Mouse (Mus musculus): Measurements from ENCODE around the gene Nags. TPM values are rescaled to one million over a fixed set of nuclear protein-coding genes. Genes with fewer than 3 reads are reported as not detected.

Nags gene
- polyA plus RNA-seq, 2 experiments: 0.06 TPM; not detected in 1

- DNase-seq (ENCODE audit: low spot score) (no peak), ATAC-seq (ENCODE audit: low FRiP score, low read depth) (no peak)
- H3K4me2 ChIP-seq (replicated peaks; ENCODE audit: low read depth, low read length, severe bottlenecking): no peak overlapping the region
- no peaks in the 10 kb centered on the region for H3K27me3 ChIP-seq (ENCODE audit: control insufficient read depth, insufficient read depth, low read length)
- TF ChIP-seq POLR2A (IDR thresholded peaks at IDR 0.05; ENCODE audit: borderline replicate concordance, extremely low read depth, insufficient read depth, insufficient read length): no peak
- H3K9me3 ChIP-seq (ENCODE audit: control insufficient read depth, low read length): no peaks in the 10 kb centered on the region
- 77% methylated on average over 5 of the region's 5 CpGs for WGBS
- no peak overlapping the region for H3K4me3 ChIP-seq (replicated peaks; ENCODE audit: low read length)
- peaks cover 77% of the 10 kb centered on the region for H3K36me3 ChIP-seq (ENCODE audit: control insufficient read depth, insufficient read depth, low read length)
- H3K9ac ChIP-seq (ENCODE audit: low read depth, low read length, severe bottlenecking): no peak overlapping the region
- no peaks in the 10 kb centered on the region; the same call in 1 of the 2 replicates for H3K4me1 ChIP-seq (ENCODE audit: control insufficient read depth, insufficient read depth, low read length)
- no peak overlapping the region; the same call in 1 of the 2 replicates for H3K27ac ChIP-seq (replicated peaks; ENCODE audit: low read depth, low read length)
Measured at GRCm38 (mm10) chr11:102167539-102167938, 22.2 kb downstream of the Nags start.

GRCm38 (mm10) chr11:102168689-102169088 lies 23.4 kb downstream of the Nags start:
- H3K9ac ChIP-seq (ENCODE audit: low read depth, low read length, severe bottlenecking): no peak overlapping the region
- WGBS: 84% methylated on average over 5 of the region's 5 CpGs

GRCm38 (mm10) chr11:102179836-102180235 lies 34.5 kb downstream of the Nags start:
- no peaks in the 10 kb centered on the region for H3K27me3 ChIP-seq (ENCODE audit: control insufficient read depth, insufficient read depth, low read length)
- H3K27ac ChIP-seq (replicated peaks; ENCODE audit: low read depth, low read length): no peak overlapping the region
- peaks cover 60% of the 10 kb centered on the region for H3K36me3 ChIP-seq (ENCODE audit: control insufficient read depth, insufficient read depth, low read length)
- H3K9me3 ChIP-seq (ENCODE audit: control insufficient read depth, low read length): no peaks in the 10 kb centered on the region
- no peak overlapping the region for H3K9ac ChIP-seq (ENCODE audit: low read depth, low read length, severe bottlenecking)
- no peak overlapping the region for H3K4me2 ChIP-seq (replicated peaks; ENCODE audit: low read depth, low read length, severe bottlenecking)
- TF ChIP-seq POLR2A (IDR thresholded peaks at IDR 0.05; ENCODE audit: borderline replicate concordance, extremely low read depth, insufficient read depth, insufficient read length): no peak
- DNase-seq (ENCODE audit: low spot score) (no peak), ATAC-seq (ENCODE audit: low FRiP score, low read depth) (no peak)
- peaks cover 4% of the 10 kb centered on the region; the same call in 1 of the 2 replicates for H3K4me1 ChIP-seq (ENCODE audit: control insufficient read depth, insufficient read depth, low read length)
- H3K4me3 ChIP-seq (replicated peaks; ENCODE audit: low read length): no peak overlapping the region

More at GRCm38 (mm10) chr11:102168689-102169088, 23.4 kb downstream of the Nags start:
- Histone ChIP-seq H3K4me2 (replicated peaks; ENCODE audit: low read depth, low read length, severe bottlenecking) (no peak overlapping the region), H3K27ac (replicated peaks; ENCODE audit: low read depth, low read length) (no peak overlapping the region), H3K4me3 (replicated peaks; ENCODE audit: low read length) (no peak overlapping the region), H3K36me3 (ENCODE audit: control insufficient read depth, insufficient read depth, low read length) (peaks cover 72% of the 10 kb centered on the region), H3K27me3 (ENCODE audit: control insufficient read depth, insufficient read depth, low read length) (no peaks in the 10 kb centered on the region), H3K9me3 (ENCODE audit: control insufficient read depth, low read length) (no peaks in the 10 kb centered on the region), H3K4me1 (ENCODE audit: control insufficient read depth, insufficient read depth, low read length) (no peaks in the 10 kb centered on the region; the same call in 1 of the 2 replicates)
- no peak for TF ChIP-seq POLR2A (IDR thresholded peaks at IDR 0.05; ENCODE audit: borderline replicate concordance, extremely low read depth, insufficient read depth, insufficient read length)
- ATAC-seq (ENCODE audit: low FRiP score, low read depth) (no peak), DNase-seq (ENCODE audit: low spot score) (no peak)

- H3K9ac ChIP-seq (ENCODE audit: low read depth, low read length, severe bottlenecking): peak overlapping the region; percentile 90
- H3K27ac ChIP-seq (replicated peaks; ENCODE audit: low read depth, low read length): peak overlapping the region; percentile 92; the same call in 1 of the 2 replicates
- peak overlapping the region; percentile 80 for H3K4me3 ChIP-seq (replicated peaks; ENCODE audit: low read length)
- no peaks in the 10 kb centered on the region for H3K9me3 ChIP-seq (ENCODE audit: control insufficient read depth, low read length)
- no peaks in the 10 kb centered on the region for H3K27me3 ChIP-seq (ENCODE audit: control insufficient read depth, insufficient read depth, low read length)
- no peak for TF ChIP-seq POLR2A (IDR thresholded peaks at IDR 0.05; ENCODE audit: borderline replicate concordance, extremely low read depth, insufficient read depth, insufficient read length)
- WGBS: 4% methylated on average over 7 of the region's 7 CpGs
- H3K36me3 ChIP-seq (ENCODE audit: control insufficient read depth, insufficient read depth, low read length): peaks cover 27% of the 10 kb centered on the region
- peak overlapping the region; percentile 62 for H3K4me2 ChIP-seq (replicated peaks; ENCODE audit: low read depth, low read length, severe bottlenecking)
- DNase-seq (ENCODE audit: low spot score) (no peak), ATAC-seq (ENCODE audit: low FRiP score, low read depth) (no peak)
- peaks cover 4% of the 10 kb centered on the region; the same call in 1 of the 2 replicates for H3K4me1 ChIP-seq (ENCODE audit: control insufficient read depth, insufficient read depth, low read length)
Measured at GRCm38 (mm10) chr11:102184253-102184645, 38.9 kb downstream of the Nags start.

GRCm38 (mm10) chr11:102184646-102185495 lies 39.6 kb downstream of the Nags start, which contains the start of gene Lsm12:
Gene Lsm12 (minus strand): TSS chr11:102185296.
- TF ChIP-seq POLR2A (IDR thresholded peaks at IDR 0.05; ENCODE audit: borderline replicate concordance, extremely low read depth, insufficient read depth, insufficient read length): peak; percentile 75; the same call in 1 of the 2 replicates
- ATAC-seq (ENCODE audit: low FRiP score, low read depth) (peak; percentile 86), DNase-seq (ENCODE audit: low spot score) (peak; percentile 90)
- Histone ChIP-seq H3K4me2 (replicated peaks; ENCODE audit: low read depth, low read length, severe bottlenecking) (peak within 1 kb of the TSS; percentile 62), H3K36me3 (ENCODE audit: control insufficient read depth, insufficient read depth, low read length) (peaks cover 26% of the 10 kb centered on the region), H3K27me3 (ENCODE audit: control insufficient read depth, insufficient read depth, low read length) (no peaks in the 10 kb centered on the region), H3K9me3 (ENCODE audit: control insufficient read depth, low read length) (no peaks in the 10 kb centered on the region), H3K9ac (ENCODE audit: low read depth, low read length, severe bottlenecking) (peak within 1 kb of the TSS; percentile 90), H3K4me1 (ENCODE audit: control insufficient read depth, insufficient read depth, low read length) (peaks cover 4% of the 10 kb centered on the region; the same call in 1 of the 2 replicates), H3K4me3 (replicated peaks; ENCODE audit: low read length) (peak within 1 kb of the TSS; percentile 80), H3K27ac (replicated peaks; ENCODE audit: low read depth, low read length) (peak within 1 kb of the TSS; percentile 92)
- under 1% methylated on average over 49 of the region's 70 CpGs for WGBS
